Mouse (Mus musculus) MEL (cell line): Measurements from ENCODE around the gene Gpt2. TPM values are rescaled to one million over a fixed set of nuclear protein-coding genes. Genes with fewer than 3 reads are reported as not detected.

Source experiments
- DNase-seq: peaks from one replicate; pipeline ENCODE4 v3.0.0; 2011; ENCODE audit warnings: low read depth, low spot score
- H3K27ac ChIP-seq: 2 replicates; pipeline ENCODE4 v1.5.1; 2012; ENCODE audit warnings: low read depth, mild to moderate bottlenecking, control low read depth, low read length, moderate library complexity; ENCODE audit not compliant: control insufficient read depth
- H3K27me3 ChIP-seq, 2 experiments: fragments of 150-350 bp in 1 of 2; sonication (generic) in 1 of 2; 2 replicates each; pipeline ENCODE4 v1.6.1; 2012; ENCODE audit warnings: low read length in 2 of 2, mild to moderate bottlenecking in 2 of 2, improper control_type of control experiment in 1 of 2, moderate library complexity in 1 of 2; ENCODE audit not compliant: insufficient read depth in 2 of 2, control insufficient read depth in 1 of 2
- H3K36me3 ChIP-seq, 2 experiments: 2 replicates each; pipeline ENCODE4 v1.6.1; 2012 to 2014; ENCODE audit warnings: low read length in 2 of 2, improper control_type of control experiment in 1 of 2, inconsistent platforms in 1 of 2, mild to moderate bottlenecking in 1 of 2; ENCODE audit not compliant: insufficient read depth in 2 of 2, control insufficient read depth in 1 of 2
- H3K4me1 ChIP-seq, 2 experiments: fragments of 150-350 bp in 1 of 2; sonication (generic) in 1 of 2; 2 replicates each; pipeline ENCODE4 v1.6.1; 2012; ENCODE audit warnings: low read length in 2 of 2, improper control_type of control experiment in 1 of 2, mild to moderate bottlenecking in 1 of 2; ENCODE audit not compliant: insufficient read depth in 2 of 2, control insufficient read depth in 1 of 2
- H3K4me3 ChIP-seq, 2 experiments: fragments of 150-350 bp in 1 of 2; sonication (generic) in 1 of 2; 2 replicates each; pipeline ENCODE4 v1.5.1; 2012; ENCODE audit warnings: low read depth in 2 of 2, low read length in 2 of 2, mild to moderate bottlenecking in 2 of 2, moderate library complexity in 2 of 2, control low read depth in 1 of 2, improper control_type of control experiment in 1 of 2; ENCODE audit not compliant: control insufficient read depth in 1 of 2, insufficient read depth in 1 of 2
- H3K79me2 ChIP-seq: 2 replicates; pipeline ENCODE4 v1.6.1; 2012; ENCODE audit warnings: mild to moderate bottlenecking, low read length, moderate library complexity; ENCODE audit not compliant: control insufficient read depth, poor library complexity, insufficient read depth
- H3K9ac ChIP-seq: 2 replicates; pipeline ENCODE4 v1.6.1; 2012; ENCODE audit warnings: low read depth, mild to moderate bottlenecking, control low read depth, low read length, moderate library complexity; ENCODE audit not compliant: control insufficient read depth, poor library complexity, severe bottlenecking
- H3K9me3 ChIP-seq: fragments of 150-350 bp; sonication (generic); replicated peaks from 2 replicates; pipeline ENCODE4 v1.6.1; 2012; ENCODE audit warnings: mild to moderate bottlenecking, low read length, improper control_type of control experiment, moderate library complexity; ENCODE audit not compliant: insufficient read depth
- BHLHE40 ChIP-seq: IDR thresholded peaks from 2 replicates; pipeline ENCODE4 v1.6.1; 2012; ENCODE audit warnings: low read depth, mild to moderate bottlenecking, inconsistent platforms, low read length, improper control_type of control experiment, borderline replicate concordance
- CHD1 ChIP-seq: IDR thresholded peaks from 2 replicates; pipeline ENCODE4 v1.6.1; 2012; ENCODE audit warnings: low read depth, mild to moderate bottlenecking, inconsistent platforms, low read length, improper control_type of control experiment
- CHD2 ChIP-seq: IDR thresholded peaks from 2 replicates; pipeline ENCODE4 v1.6.1; 2011; ENCODE audit warnings: low read length, improper control_type of control experiment
- CTCF ChIP-seq, 3 experiments: IDR thresholded peaks in 2 of 3; conservative IDR thresholded peaks in 1 of 3; 2 replicates each; pipeline ENCODE4 v1.5.1; 2011 to 2012; ENCODE audit warnings: low read length in 3 of 3, low read depth in 2 of 3, mild to moderate bottlenecking in 2 of 3, improper control_type of control experiment in 1 of 3, inconsistent platforms in 1 of 3, mixed read lengths in 1 of 3, moderate library complexity in 1 of 3; ENCODE audit not compliant: control insufficient read depth in 1 of 3, insufficient read depth in 1 of 3, poor library complexity in 1 of 3, severe bottlenecking in 1 of 3
- E2F4 ChIP-seq: IDR thresholded peaks from 2 replicates; pipeline ENCODE4 v1.6.1; 2011; ENCODE audit warnings: low read depth, low read length, improper control_type of control experiment, borderline replicate concordance
- ELF1 ChIP-seq: IDR thresholded peaks from 2 replicates; pipeline ENCODE4 v1.6.1; 2014; ENCODE audit warnings: low read depth, mild to moderate bottlenecking, inconsistent platforms, low read length, improper control_type of control experiment, moderate library complexity
- EP300 ChIP-seq, 2 experiments: IDR thresholded peaks; 2 replicates each; pipeline ENCODE4 v1.6.1; 2011; ENCODE audit warnings: improper control_type of control experiment in 2 of 2, low read length in 2 of 2, low read depth in 1 of 2, mild to moderate bottlenecking in 1 of 2
- GABPA ChIP-seq: IDR thresholded peaks from 2 replicates; pipeline ENCODE4 v1.6.1; 2012; ENCODE audit warnings: low read depth, mild to moderate bottlenecking, inconsistent platforms, low read length, improper control_type of control experiment, moderate library complexity
- GATA1 ChIP-seq: IDR thresholded peaks from 2 replicates; pipeline ENCODE4 v1.6.1; 2011; ENCODE audit warnings: low read depth, low read length, improper control_type of control experiment
- HCFC1 ChIP-seq: IDR thresholded peaks from 2 replicates; pipeline ENCODE4 v1.6.1; 2012; ENCODE audit warnings: low read depth, mild to moderate bottlenecking, inconsistent platforms, low read length, improper control_type of control experiment, moderate library complexity
- JUND ChIP-seq: IDR thresholded peaks from 2 replicates; pipeline ENCODE4 v1.6.1; 2011; ENCODE audit warnings: low read depth, mild to moderate bottlenecking, improper control_type of control experiment, low read length
- KAT2A ChIP-seq: conservative IDR thresholded peaks from 2 replicates; pipeline ENCODE4 v1.6.1; 2012; ENCODE audit warnings: low read depth, low read length, improper control_type of control experiment, inconsistent platforms
- MAFK ChIP-seq: IDR thresholded peaks from 2 replicates; pipeline ENCODE4 v1.6.1; 2011; ENCODE audit warnings: low read depth, mild to moderate bottlenecking, low read length, improper control_type of control experiment, borderline replicate concordance
- MAX ChIP-seq: IDR thresholded peaks from 2 replicates; pipeline ENCODE4 v1.6.1; 2011; ENCODE audit warnings: low read length, improper control_type of control experiment
- MAZ ChIP-seq: IDR thresholded peaks from 2 replicates; pipeline ENCODE4 v1.6.1; 2012; ENCODE audit warnings: low read depth, mild to moderate bottlenecking, inconsistent platforms, low read length, improper control_type of control experiment
- MXI1 ChIP-seq: IDR thresholded peaks from 2 replicates; pipeline ENCODE4 v1.6.1; 2011; ENCODE audit warnings: mild to moderate bottlenecking, low read depth, low read length, improper control_type of control experiment
- MYB ChIP-seq: IDR thresholded peaks from 2 replicates; pipeline ENCODE4 v1.6.1; 2011; ENCODE audit warnings: mild to moderate bottlenecking, low read depth, low read length, improper control_type of control experiment
- MYC ChIP-seq: IDR thresholded peaks from 2 replicates; pipeline ENCODE4 v1.6.1; 2011; ENCODE audit warnings: low read depth, mild to moderate bottlenecking, low read length, improper control_type of control experiment, moderate library complexity
- NELFE ChIP-seq: IDR thresholded peaks from 2 replicates; pipeline ENCODE4 v1.6.1; 2011; ENCODE audit warnings: low read depth, low read length, improper control_type of control experiment
- NRF1 ChIP-seq: IDR thresholded peaks from 2 replicates; pipeline ENCODE4 v1.6.1; 2014; ENCODE audit warnings: low read depth, mild to moderate bottlenecking, inconsistent platforms, low read length, improper control_type of control experiment, moderate library complexity; ENCODE audit not compliant: poor library complexity, insufficient read depth, severe bottlenecking
- POLR2A ChIP-seq, 2 experiments: IDR thresholded peaks; 2 replicates each; pipeline ENCODE4 v1.6.1; 2011 to 2012; ENCODE audit warnings: low read length in 2 of 2, mild to moderate bottlenecking in 2 of 2, control low read depth in 1 of 2, improper control_type of control experiment in 1 of 2, low read depth in 1 of 2, moderate library complexity in 1 of 2; ENCODE audit not compliant: control insufficient read depth in 1 of 2, insufficient read depth in 1 of 2, poor library complexity in 1 of 2
- POLR2AphosphoS2 ChIP-seq: IDR thresholded peaks from 2 replicates; pipeline ENCODE4 v1.6.1; 2011; ENCODE audit warnings: low read length, improper control_type of control experiment
- POLR2AphosphoS5 ChIP-seq: IDR thresholded peaks from 2 replicates; pipeline ENCODE4 v1.6.1; 2012; ENCODE audit warnings: low read depth, borderline replicate concordance, mild to moderate bottlenecking, inconsistent platforms, low read length, moderate library complexity, mixed read lengths
- RAD21 ChIP-seq: IDR thresholded peaks from 2 replicates; pipeline ENCODE4 v1.6.1; 2011; ENCODE audit warnings: mild to moderate bottlenecking, low read depth, low read length, improper control_type of control experiment
- RCOR1 ChIP-seq: IDR thresholded peaks from 2 replicates; pipeline ENCODE4 v1.6.1; 2012; ENCODE audit warnings: low read depth, mild to moderate bottlenecking, inconsistent platforms, low read length, improper control_type of control experiment
- SIN3A ChIP-seq: IDR thresholded peaks from 2 replicates; pipeline ENCODE4 v1.6.1; 2012; ENCODE audit warnings: low read length, improper control_type of control experiment, inconsistent platforms
- TAL1 ChIP-seq: IDR thresholded peaks from 2 replicates; pipeline ENCODE4 v1.6.1; 2012; ENCODE audit warnings: mild to moderate bottlenecking, inconsistent platforms, low read length, moderate library complexity, mixed read lengths
- TBP ChIP-seq: IDR thresholded peaks from 2 replicates; pipeline ENCODE4 v1.8.0; 2011; ENCODE audit warnings: low read depth, low read length, improper control_type of control experiment
- TCF12 ChIP-seq: IDR thresholded peaks from 2 replicates; pipeline ENCODE4 v1.6.1; 2014; ENCODE audit warnings: low read depth, mild to moderate bottlenecking, inconsistent platforms, low read length, improper control_type of control experiment, moderate library complexity
- USF1 ChIP-seq: IDR thresholded peaks from 2 replicates; pipeline ENCODE4 v1.6.1; 2014; ENCODE audit warnings: low read depth, mild to moderate bottlenecking, inconsistent platforms, low read length, improper control_type of control experiment, moderate library complexity
- USF2 ChIP-seq, 2 experiments: IDR thresholded peaks; 2 replicates each; pipeline ENCODE4 v1.6.1; 2011 to 2012; ENCODE audit warnings: improper control_type of control experiment in 2 of 2, low read length in 2 of 2, borderline replicate concordance in 1 of 2, inconsistent platforms in 1 of 2, low read depth in 1 of 2, mild to moderate bottlenecking in 1 of 2; ENCODE audit not compliant: insufficient read depth in 1 of 2
- ZC3H11A ChIP-seq: IDR thresholded peaks from 2 replicates; pipeline ENCODE4 v1.6.1; 2012; ENCODE audit warnings: low read depth, mild to moderate bottlenecking, inconsistent platforms, low read length, improper control_type of control experiment
- ZKSCAN1 ChIP-seq: IDR thresholded peaks from 2 replicates; pipeline ENCODE4 v1.6.1; 2012; ENCODE audit warnings: low read depth, mild to moderate bottlenecking, inconsistent platforms, low read length, improper control_type of control experiment, moderate library complexity
- ZMIZ1 ChIP-seq: IDR thresholded peaks from 2 replicates; pipeline ENCODE4 v1.6.1; 2012; ENCODE audit warnings: low read depth, mild to moderate bottlenecking, inconsistent platforms, low read length, improper control_type of control experiment, moderate library complexity
- ZNF384 ChIP-seq: IDR thresholded peaks from 2 replicates; pipeline ENCODE4 v1.6.1; 2012; ENCODE audit warnings: low read depth, mild to moderate bottlenecking, inconsistent platforms, low read length, improper control_type of control experiment
- polyA plus RNA-seq, 2 experiments: library from polyadenylated mRNA; stranded (reverse) in 1 of 2; unstranded in 1 of 2; fragments of >175 nt in 1 of 2; fragments of >200 nt in 1 of 2; gene quantifications; 2 replicates each; pipeline versions ENCODE4 v1.2.1 to v1.2.4; 2012; ENCODE audit warnings: low replicate concordance in 2 of 2, low read depth in 1 of 2; ENCODE audit not compliant: insufficient read length in 2 of 2, insufficient read depth in 1 of 2, missing spikeins in 1 of 2
- total RNA-seq: library from RNA; depleted of rRNA; stranded (reverse); fragments of 300-350 nt; gene quantifications from 2 replicates; pipeline ENCODE4 v1.2.3, GENCODE M21; 2012

The Gpt2 gene
- total and polyA plus RNA-seq, 3 experiments: 10.2 to 25.3 TPM; not detected in 1

DNA sequence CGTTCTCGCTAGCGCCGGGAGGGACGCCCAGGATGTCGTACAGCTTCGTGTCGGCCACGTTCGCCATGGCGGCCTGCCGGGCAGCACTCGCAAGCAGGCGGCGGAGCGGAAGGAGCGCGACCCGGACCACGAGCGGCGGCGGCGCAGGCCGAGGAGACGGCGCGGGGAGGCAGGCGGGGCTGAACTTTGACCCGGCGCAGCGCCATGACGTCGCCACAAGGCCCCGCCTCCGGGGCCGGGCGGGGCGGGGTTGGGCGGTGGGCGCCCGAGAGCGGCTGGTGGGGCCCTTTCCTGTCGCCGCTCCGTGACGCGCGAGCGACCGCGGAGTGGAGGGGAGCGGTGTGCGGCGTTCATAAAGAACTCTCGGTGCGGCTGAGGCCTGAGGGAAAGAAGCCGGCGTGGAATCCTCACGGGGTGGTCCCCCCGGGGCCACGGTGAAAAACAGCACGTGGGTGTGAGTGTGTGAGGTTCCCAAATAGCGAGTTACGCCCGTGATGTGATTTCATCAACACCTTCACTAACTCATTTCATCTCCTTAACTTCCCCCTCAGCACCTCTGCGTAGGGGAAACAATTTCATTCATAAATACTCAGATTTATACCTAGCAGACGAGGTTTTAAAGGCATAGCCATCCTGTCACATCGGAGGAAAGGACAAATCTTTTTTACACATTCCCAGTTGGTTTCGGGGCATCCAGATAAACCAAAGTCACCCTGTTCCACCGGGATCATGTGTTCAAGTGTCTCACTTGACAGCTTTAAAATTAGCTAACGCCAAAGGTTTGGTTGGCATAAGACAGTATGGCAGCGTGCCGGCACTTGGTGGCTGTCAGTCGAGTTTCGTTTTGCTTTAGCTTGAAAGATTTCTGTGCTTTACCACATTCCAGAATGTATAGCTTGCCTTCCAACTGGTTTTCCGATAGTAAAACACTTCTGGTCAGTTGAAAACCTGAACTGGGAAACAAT lies 63.1 kb downstream of the Gpt2 start, which contains the start of gene Dnaja2:
Gene Dnaja2, minus strand, starts transcription at position 164 of the 965 bp plus-strand sequence.
- H3K9me3 ChIP-seq: no peaks in the 10 kb centered on the region
- peak within 1 kb of the TSS; percentile 92 for H3K4me3 ChIP-seq
- H3K36me3 ChIP-seq: peaks cover 29 to 64% of the 10 kb centered on the region in 2 experiments
- H3K79me2 ChIP-seq: peaks cover 40% of the 10 kb centered on the region
- peak within 1 kb of the TSS; percentile 98 for H3K9ac ChIP-seq
- H3K27me3 ChIP-seq: no peaks in the 10 kb centered on the region
- peak; percentile 91 for DNase-seq
- peaks cover 24 to 30% of the 10 kb centered on the region in 2 experiments for H3K4me1 ChIP-seq
- H3K27ac ChIP-seq: peak within 1 kb of the TSS; percentile 71
- TF ChIP-seq RCOR1: no peak
- TF ChIP-seq ZNF384: no peak
- TF ChIP-seq BHLHE40: 0 out of 2 replicates have a peak, but pooled peaks have one; percentile 29
- peak; percentile 85 for TF ChIP-seq HCFC1
- peak; percentile 96 for TF ChIP-seq MXI1
- no peak for TF ChIP-seq USF1
- no peak for TF ChIP-seq JUND
- 0 out of 2 replicates have a peak, but pooled peaks have one; percentile 47 for TF ChIP-seq MYC
- TF ChIP-seq ZMIZ1: peak; percentile 65
- peak; percentile 68; the same call in 1 of the 2 replicates for TF ChIP-seq POLR2AphosphoS2
- TF ChIP-seq MAZ: peak; percentile 73; the same call in 1 of the 2 replicates
- TF ChIP-seq NELFE: peak; percentile 81
- TF ChIP-seq MAFK: no peak
- TF ChIP-seq TCF12: peak; percentile 51; the same call in 1 of the 2 replicates
- TF ChIP-seq NRF1: peak; percentile 48; the same call in 1 of the 2 replicates
- TF ChIP-seq CHD1: no peak; the same call in 1 of the 2 replicates
- no peak for TF ChIP-seq USF2 (IDR thresholded peaks at IDR 0.05; ENCODE audit: borderline replicate concordance in 1 of 2, insufficient read depth in 1 of 2, low read depth in 1 of 2, low read length in 2 of 2)
- TF ChIP-seq KAT2A: peak; percentile 56; the same call in 1 of the 2 replicates
- TF ChIP-seq TBP: peak; percentile 18; the same call in 1 of the 2 replicates
- TF ChIP-seq ELF1: peak; percentile 15; the same call in 1 of the 2 replicates
- no peak for TF ChIP-seq EP300 (IDR thresholded peaks at IDR 0.05; ENCODE audit: low read depth in 1 of 2, low read length in 2 of 2)
- peak; percentile 61 for TF ChIP-seq MAX
- TF ChIP-seq CTCF (IDR thresholded peaks at IDR 0.05 in 2 of 3, conservative IDR thresholded peaks at IDR 0.05 in 1 of 3; ENCODE audit: control insufficient read depth in 1 of 3, insufficient read depth in 1 of 3, low read depth in 2 of 3, low read length in 3 of 3, poor library complexity in 1 of 3, severe bottlenecking in 1 of 3): no peak
- TF ChIP-seq SIN3A: peak; percentile 85
- TF ChIP-seq MYB: no peak
- peak; percentile 74 to 88; a peak in 3 of 4 replicates for TF ChIP-seq POLR2A (IDR thresholded peaks at IDR 0.05; ENCODE audit: control insufficient read depth in 1 of 2, insufficient read depth in 1 of 2, low read depth in 1 of 2, low read length in 2 of 2, poor library complexity in 1 of 2)
- TF ChIP-seq E2F4: no peak
- no peak for TF ChIP-seq CHD2
- no peak for TF ChIP-seq GATA1
- no peak for TF ChIP-seq ZC3H11A
- TF ChIP-seq TAL1: no peak
- 0 out of 2 replicates have a peak, but pooled peaks have one; percentile 29 for TF ChIP-seq POLR2AphosphoS5
- no peak for TF ChIP-seq ZKSCAN1
- TF ChIP-seq RAD21: no peak
- no peak for TF ChIP-seq GABPA
